Mouse (Mus musculus): Measurements from ENCODE around the gene Serpina3k. TPM values are rescaled to one million over a fixed set of nuclear protein-coding genes. Genes with fewer than 3 reads are reported as not detected.
"Not testable (repeated sequence)": the region's sequence is repeated elsewhere in the genome, so short reads cannot be mapped to it uniquely, and the experiment has no call there.

Serpina3k gene
- polyA plus RNA-seq, 2 experiments = not detected

DNA sequence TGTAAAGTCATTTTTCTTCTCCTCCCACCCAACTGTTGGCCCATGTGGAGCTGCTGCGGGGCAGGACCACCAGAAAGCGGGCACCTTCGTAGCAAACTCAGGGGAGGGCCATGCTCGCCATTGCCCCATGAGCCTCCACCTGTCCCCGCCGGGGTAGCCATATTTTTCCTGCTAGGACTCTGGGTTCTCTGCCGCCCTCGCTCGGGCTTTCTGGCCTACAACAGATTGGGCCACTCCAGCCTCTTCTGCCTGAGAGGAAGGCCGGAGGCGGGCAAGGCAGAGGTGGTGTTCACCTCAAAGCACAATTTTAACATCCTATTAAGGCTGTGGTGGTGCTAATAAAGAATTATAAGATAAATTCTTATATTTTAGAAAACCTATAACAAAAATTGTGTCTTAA is 41.6 kb downstream of the Serpina3k start:
- Histone ChIP-seq H3K4me2 (replicated peaks; ENCODE audit: low read depth, low read length, severe bottlenecking) (no peak overlapping the region), H3K27me3 (ENCODE audit: control insufficient read depth, insufficient read depth, low read length) (no peaks in the 10 kb centered on the region), H3K9ac (ENCODE audit: low read depth, low read length, severe bottlenecking) (no peak overlapping the region)

DNA sequence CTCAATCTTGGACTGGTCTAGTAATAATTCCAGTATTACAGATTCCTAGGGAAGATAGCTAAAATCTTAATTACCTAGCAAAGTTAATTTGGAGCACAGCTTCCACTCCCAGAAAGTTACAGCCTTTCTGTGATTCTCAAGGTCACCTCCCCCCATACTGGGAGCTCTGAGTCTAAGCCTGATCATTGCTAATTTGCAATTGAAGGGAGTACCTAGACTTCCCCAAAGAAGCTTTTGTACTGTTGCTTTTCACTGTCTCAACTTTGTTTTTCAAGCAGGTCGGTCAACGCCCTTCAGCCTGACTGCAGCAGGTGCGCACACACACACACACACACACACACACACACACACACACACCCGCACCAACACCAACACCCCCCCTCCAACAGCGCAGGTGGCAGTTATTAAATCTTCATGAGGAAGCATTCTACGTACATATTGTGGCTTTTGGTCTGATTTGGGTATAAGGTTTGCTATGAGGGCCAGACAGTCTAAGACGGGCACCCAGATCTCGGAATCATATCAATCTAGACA is 42.9 kb downstream of the Serpina3k start:
- not testable (repeated sequence) for ATAC-seq (ENCODE audit: low FRiP score, low read depth); H3K9me3 ChIP-seq (ENCODE audit: control insufficient read depth, low read length); DNase-seq (ENCODE audit: low spot score); H3K27me3 ChIP-seq (ENCODE audit: control insufficient read depth, insufficient read depth, low read length); H3K4me3 ChIP-seq (replicated peaks; ENCODE audit: low read length); H3K27ac ChIP-seq (replicated peaks; ENCODE audit: low read depth, low read length); H3K36me3 ChIP-seq (ENCODE audit: control insufficient read depth, insufficient read depth, low read length); H3K9ac ChIP-seq (ENCODE audit: low read depth, low read length, severe bottlenecking); H3K4me2 ChIP-seq (replicated peaks; ENCODE audit: low read depth, low read length, severe bottlenecking); H3K4me1 ChIP-seq (ENCODE audit: control insufficient read depth, insufficient read depth, low read length)
- WGBS = 89% methylated on average over 8 of the region's 8 CpGs

More for the DNA sequence above, 41.6 kb downstream of the Serpina3k start:
- 0 out of 2 replicates have a peak, but pooled peaks cover 4% of the 10 kb centered on the region for H3K9me3 ChIP-seq (ENCODE audit: control insufficient read depth, low read length)
- H3K4me1 ChIP-seq (ENCODE audit: control insufficient read depth, insufficient read depth, low read length) = no peaks in the 10 kb centered on the region
- DNase-seq (ENCODE audit: low spot score) (no peak), ATAC-seq (ENCODE audit: low FRiP score, low read depth) (no peak)
- WGBS = 95% methylated on average over 11 of the region's 11 CpGs
- H3K36me3 ChIP-seq (ENCODE audit: control insufficient read depth, insufficient read depth, low read length) = no peaks in the 10 kb centered on the region
- H3K27ac ChIP-seq (replicated peaks; ENCODE audit: low read depth, low read length) = no peak overlapping the region
- H3K4me3 ChIP-seq (replicated peaks; ENCODE audit: low read length) = no peak overlapping the region
- TF ChIP-seq POLR2A (IDR thresholded peaks at IDR 0.05; ENCODE audit: borderline replicate concordance, extremely low read depth, insufficient read depth, insufficient read length) = no peak

DNA sequence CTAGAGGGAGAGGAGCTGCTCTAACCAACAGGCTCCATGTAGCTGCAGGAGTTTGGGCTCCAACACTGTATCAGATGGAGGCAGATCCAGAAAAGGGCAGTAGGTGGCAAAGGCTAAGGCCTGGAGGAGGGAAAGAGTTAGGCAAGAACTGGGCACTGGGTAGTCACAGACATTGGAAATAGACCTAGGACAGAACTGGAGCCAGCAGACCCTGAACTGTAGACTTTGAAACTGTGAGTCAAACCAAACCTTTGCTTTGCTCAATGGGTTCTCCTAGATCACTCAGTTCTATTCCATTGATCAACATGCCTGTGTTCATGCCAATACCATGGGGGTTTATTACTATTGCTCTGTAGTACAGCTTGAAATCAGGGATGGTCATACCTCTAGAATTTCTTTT is 47.7 kb downstream of the Serpina3k start:
- not testable (repeated sequence) for H3K36me3 ChIP-seq (ENCODE audit: control insufficient read depth, insufficient read depth, low read length); H3K27me3 ChIP-seq (ENCODE audit: control insufficient read depth, insufficient read depth, low read length); H3K9me3 ChIP-seq (ENCODE audit: control insufficient read depth, low read length); H3K9ac ChIP-seq (ENCODE audit: low read depth, low read length, severe bottlenecking); H3K4me1 ChIP-seq (ENCODE audit: control insufficient read depth, insufficient read depth, low read length); ATAC-seq (ENCODE audit: low FRiP score, low read depth); DNase-seq (ENCODE audit: low spot score); H3K4me3 ChIP-seq (replicated peaks; ENCODE audit: low read length); H3K4me2 ChIP-seq (replicated peaks; ENCODE audit: low read depth, low read length, severe bottlenecking); H3K27ac ChIP-seq (replicated peaks; ENCODE audit: low read depth, low read length)

- WGBS = 48% methylated on average over 2 of the region's 2 CpGs
- H3K27me3 ChIP-seq (ENCODE audit: control insufficient read depth, insufficient read depth, low read length); H3K36me3 ChIP-seq (ENCODE audit: control insufficient read depth, insufficient read depth, low read length); ATAC-seq (ENCODE audit: low FRiP score, low read depth); H3K4me1 ChIP-seq (ENCODE audit: control insufficient read depth, insufficient read depth, low read length); H3K4me2 ChIP-seq (replicated peaks; ENCODE audit: low read depth, low read length, severe bottlenecking); H3K4me3 ChIP-seq (replicated peaks; ENCODE audit: low read length); H3K9me3 ChIP-seq (ENCODE audit: control insufficient read depth, low read length); DNase-seq (ENCODE audit: low spot score); H3K27ac ChIP-seq (replicated peaks; ENCODE audit: low read depth, low read length); H3K9ac ChIP-seq (ENCODE audit: low read depth, low read length, severe bottlenecking): not testable (repeated sequence)
These were observed 48.6 kb downstream of the Serpina3k start for GRCm38 (mm10) chr12:104386878-104387277.

GRCm38 (mm10) chr12:104388477-104388876 is 50.2 kb downstream of the Serpina3k start:
- Histone ChIP-seq H3K4me2 (replicated peaks; ENCODE audit: low read depth, low read length, severe bottlenecking) (no peak overlapping the region), H3K27ac (replicated peaks; ENCODE audit: low read depth, low read length) (no peak overlapping the region), H3K36me3 (ENCODE audit: control insufficient read depth, insufficient read depth, low read length) (no peaks in the 10 kb centered on the region), H3K4me3 (replicated peaks; ENCODE audit: low read length) (no peak overlapping the region), H3K4me1 (ENCODE audit: control insufficient read depth, insufficient read depth, low read length) (no peaks in the 10 kb centered on the region), H3K27me3 (ENCODE audit: control insufficient read depth, insufficient read depth, low read length) (no peaks in the 10 kb centered on the region), H3K9me3 (ENCODE audit: control insufficient read depth, low read length) (no peaks in the 10 kb centered on the region), H3K9ac (ENCODE audit: low read depth, low read length, severe bottlenecking) (no peak overlapping the region)
- DNase-seq (ENCODE audit: low spot score) (no peak), ATAC-seq (ENCODE audit: low FRiP score, low read depth) (no peak)
- no peak for TF ChIP-seq POLR2A (IDR thresholded peaks at IDR 0.05; ENCODE audit: borderline replicate concordance, extremely low read depth, insufficient read depth, insufficient read length)

- not testable (repeated sequence) for DNase-seq (ENCODE audit: low spot score); H3K9ac ChIP-seq (ENCODE audit: low read depth, low read length, severe bottlenecking); ATAC-seq (ENCODE audit: low FRiP score, low read depth); H3K9me3 ChIP-seq (ENCODE audit: control insufficient read depth, low read length); H3K4me1 ChIP-seq (ENCODE audit: control insufficient read depth, insufficient read depth, low read length); H3K4me3 ChIP-seq (replicated peaks; ENCODE audit: low read length); H3K4me2 ChIP-seq (replicated peaks; ENCODE audit: low read depth, low read length, severe bottlenecking); H3K27me3 ChIP-seq (ENCODE audit: control insufficient read depth, insufficient read depth, low read length); H3K36me3 ChIP-seq (ENCODE audit: control insufficient read depth, insufficient read depth, low read length); H3K27ac ChIP-seq (replicated peaks; ENCODE audit: low read depth, low read length)
- 64% methylated on average over 2 of the region's 2 CpGs for WGBS
These were observed 52.8 kb downstream of the Serpina3k start for GRCm38 (mm10) chr12:104391057-104391456.

Other genes with a start within 250 kb of the Serpina3k start
- gene Serpina5, start 237.4 kb upstream of the Serpina3k start, polyA plus RNA-seq (2012; rRNA removed) = 0.05 TPM in 1 of 2 replicates, not detected in the other
- not detected in 2 replicates for gene Serpina5, start 237.4 kb upstream of the Serpina3k start, polyA plus RNA-seq (2014; fragmentation: Nextera tagmentation; extraction: Ambion mirVana)
- not detected in 2 replicates for gene Serpina3a, start 225.8 kb upstream of the Serpina3k start, polyA plus RNA-seq (2012; rRNA removed)
- gene Serpina3a, start 225.8 kb upstream of the Serpina3k start, polyA plus RNA-seq (2014; fragmentation: Nextera tagmentation; extraction: Ambion mirVana) = not detected in 2 replicates
- gene Serpina3b, start 210.5 kb upstream of the Serpina3k start, polyA plus RNA-seq (2012; rRNA removed) = 0.06 TPM in 1 of 2 replicates, not detected in the other
- 0.45 TPM in 1 of 2 replicates, not detected in the other for gene Serpina3b, start 210.5 kb upstream of the Serpina3k start, polyA plus RNA-seq (2014; fragmentation: Nextera tagmentation; extraction: Ambion mirVana)
- gene Serpina3c, start 184.6 kb upstream of the Serpina3k start, polyA plus RNA-seq (2012; rRNA removed) = 0.09 TPM in 1 of 2 replicates, not detected in the other
- not detected in 2 replicates for gene Serpina3c, start 184.6 kb upstream of the Serpina3k start, polyA plus RNA-seq (2014; fragmentation: Nextera tagmentation; extraction: Ambion mirVana)
- 0.05 TPM in 1 of 2 replicates, not detected in the other for gene Serpina3f, start 123.9 kb upstream of the Serpina3k start, polyA plus RNA-seq (2012; rRNA removed)
- gene Serpina3f, start 123.9 kb upstream of the Serpina3k start, polyA plus RNA-seq (2014; fragmentation: Nextera tagmentation; extraction: Ambion mirVana) = not detected in 2 replicates
- gene Serpina3g, start 102.2 kb upstream of the Serpina3k start, polyA plus RNA-seq (2012; rRNA removed) = 0.82 and 1.1 TPM in 2 replicates
- 0.87 and 1.1 TPM in 2 replicates for gene Serpina3g, start 102.2 kb upstream of the Serpina3k start, polyA plus RNA-seq (2014; fragmentation: Nextera tagmentation; extraction: Ambion mirVana)
- gene Serpina3i, start 75.4 kb upstream of the Serpina3k start, polyA plus RNA-seq (2012; rRNA removed) = 0.27 and 0.55 TPM in 2 replicates
- 0.69 and 1.4 TPM in 2 replicates for gene Serpina3i, start 75.4 kb upstream of the Serpina3k start, polyA plus RNA-seq (2014; fragmentation: Nextera tagmentation; extraction: Ambion mirVana)
- gene Serpina3j, start 23.9 kb upstream of the Serpina3k start, polyA plus RNA-seq (2012; rRNA removed) = 0.22 and 0.36 TPM in 2 replicates
- 0.32 and 0.72 TPM in 2 replicates for gene Serpina3j, start 23.9 kb upstream of the Serpina3k start, polyA plus RNA-seq (2014; fragmentation: Nextera tagmentation; extraction: Ambion mirVana)
- not detected in 2 replicates for gene Serpina3m, start within 50 bp of the Serpina3k start, polyA plus RNA-seq (2012; rRNA removed)
- gene Serpina3m, start within 50 bp of the Serpina3k start, polyA plus RNA-seq (2014; fragmentation: Nextera tagmentation; extraction: Ambion mirVana) = not detected in 2 replicates
- 7.4 and 9.1 TPM in 2 replicates for gene Serpina3n, start 68.2 kb downstream of the Serpina3k start, polyA plus RNA-seq (2012; rRNA removed)
- 0.70 and 0.87 TPM in 2 replicates for gene Serpina3n, start 68.2 kb downstream of the Serpina3k start, polyA plus RNA-seq (2014; fragmentation: Nextera tagmentation; extraction: Ambion mirVana)
- gene Gsc, start 134.8 kb downstream of the Serpina3k start, polyA plus RNA-seq (2012; rRNA removed) = 17.7 and 26.3 TPM in 2 replicates
- gene Gsc, start 134.8 kb downstream of the Serpina3k start, polyA plus RNA-seq (2014; fragmentation: Nextera tagmentation; extraction: Ambion mirVana) = 9.7 and 11.3 TPM in 2 replicates

Measured in limb, embryonic 14.5 days (tissue).